Mouse (Mus musculus): ENCODE data around the gene Stra6. TPM values are rescaled to one million over a fixed set of nuclear protein-coding genes. Genes with fewer than 3 reads are reported as not detected.

The Stra6 gene
- polyA plus RNA-seq, 1 experiment from 2014 or later: 10.1 TPM

- DNase-seq: no peak
- peaks cover 23% of the 10 kb centered on the region for H3K4me1 ChIP-seq (ENCODE audit: control insufficient read depth, insufficient read depth, low read length)
- no peak within 1 kb of the TSS for H3K9ac ChIP-seq (replicated peaks; ENCODE audit: low read length)
- no peak within 1 kb of the TSS for H3K27ac ChIP-seq (replicated peaks; ENCODE audit: low read depth, low read length)
- no peak within 1 kb of the TSS for H3K4me2 ChIP-seq (ENCODE audit: low read length)
- ATAC-seq (ENCODE audit: low FRiP score, low TSS enrichment): no peak
- H3K36me3 ChIP-seq (ENCODE audit: control insufficient read depth, insufficient read depth, low read length): no peaks in the 10 kb centered on the region
- no peaks in the 10 kb centered on the region for H3K27me3 ChIP-seq (ENCODE audit: control insufficient read depth, insufficient read depth, low read length)
- WGBS: 29% methylated on average over 2 of the region's 2 CpGs
- no peaks in the 10 kb centered on the region for H3K9me3 ChIP-seq (ENCODE audit: control insufficient read depth, low read length)
- no peak within 1 kb of the TSS for H3K4me3 ChIP-seq (replicated peaks; ENCODE audit: low read depth, low read length)
Measured at GRCm38 (mm10) chr9:58118671-58119070, 55.1 kb downstream of the Stra6 start, which contains the start of gene Ccdc33. Gene Ccdc33 (minus strand): TSS chr9:58118823.

GRCm38 (mm10) chr9:58125085-58125484, 61.5 kb downstream of the Stra6 start:
- H3K27me3 ChIP-seq (ENCODE audit: control insufficient read depth, insufficient read depth, low read length): no peaks in the 10 kb centered on the region
- 61% methylated on average over 3 of the region's 3 CpGs for WGBS
- DNase-seq: no peak

GRCm38 (mm10) chr9:58125811-58126210, 62.2 kb downstream of the Stra6 start:
- ATAC-seq (ENCODE audit: low FRiP score, low TSS enrichment): no peak
- peaks cover 10% of the 10 kb centered on the region for H3K4me1 ChIP-seq (ENCODE audit: control insufficient read depth, insufficient read depth, low read length)
- DNase-seq: no peak
- WGBS: 38% methylated on average over 4 of the region's 4 CpGs
- no peaks in the 10 kb centered on the region for H3K9me3 ChIP-seq (ENCODE audit: control insufficient read depth, low read length)
- H3K4me3 ChIP-seq (replicated peaks; ENCODE audit: low read depth, low read length): no peak overlapping the region
- H3K9ac ChIP-seq (replicated peaks; ENCODE audit: low read length): no peak overlapping the region
- no peak overlapping the region for H3K4me2 ChIP-seq (ENCODE audit: low read length)
- H3K36me3 ChIP-seq (ENCODE audit: control insufficient read depth, insufficient read depth, low read length): no peaks in the 10 kb centered on the region
- H3K27ac ChIP-seq (replicated peaks; ENCODE audit: low read depth, low read length): no peak overlapping the region
- 0 out of 2 replicates have a peak, but pooled peaks cover 3% of the 10 kb centered on the region for H3K27me3 ChIP-seq (ENCODE audit: control insufficient read depth, insufficient read depth, low read length)

More at GRCm38 (mm10) chr9:58125085-58125484, 61.5 kb downstream of the Stra6 start:
- H3K4me2 ChIP-seq (ENCODE audit: low read length): no peak overlapping the region
- no peaks in the 10 kb centered on the region for H3K9me3 ChIP-seq (ENCODE audit: control insufficient read depth, low read length)
- H3K4me3 ChIP-seq (replicated peaks; ENCODE audit: low read depth, low read length): no peak overlapping the region
- peaks cover 10% of the 10 kb centered on the region for H3K4me1 ChIP-seq (ENCODE audit: control insufficient read depth, insufficient read depth, low read length)
- ATAC-seq (ENCODE audit: low FRiP score, low TSS enrichment): no peak
- H3K36me3 ChIP-seq (ENCODE audit: control insufficient read depth, insufficient read depth, low read length): no peaks in the 10 kb centered on the region
- no peak overlapping the region for H3K9ac ChIP-seq (replicated peaks; ENCODE audit: low read length)
- no peak overlapping the region for H3K27ac ChIP-seq (replicated peaks; ENCODE audit: low read depth, low read length)

- no peak overlapping the region for H3K27ac ChIP-seq (replicated peaks; ENCODE audit: low read depth, low read length)
- no peaks in the 10 kb centered on the region for H3K36me3 ChIP-seq (ENCODE audit: control insufficient read depth, insufficient read depth, low read length)
- DNase-seq (peak; percentile 33), ATAC-seq (ENCODE audit: low FRiP score, low TSS enrichment) (no peak)
- H3K4me2 ChIP-seq (ENCODE audit: low read length): no peak overlapping the region
- no peaks in the 10 kb centered on the region for H3K9me3 ChIP-seq (ENCODE audit: control insufficient read depth, low read length)
- no peak overlapping the region for H3K9ac ChIP-seq (replicated peaks; ENCODE audit: low read length)
- H3K4me3 ChIP-seq (replicated peaks; ENCODE audit: low read depth, low read length): no peak overlapping the region
- H3K27me3 ChIP-seq (ENCODE audit: control insufficient read depth, insufficient read depth, low read length): 0 out of 2 replicates have a peak, but pooled peaks cover 3% of the 10 kb centered on the region
- WGBS: 5% methylated on average over 13 of the region's 13 CpGs
- peaks cover 16% of the 10 kb centered on the region for H3K4me1 ChIP-seq (ENCODE audit: control insufficient read depth, insufficient read depth, low read length)
Measured at GRCm38 (mm10) chr9:58128926-58129413, 65.4 kb downstream of the Stra6 start.

- Histone ChIP-seq H3K9me3 (ENCODE audit: control insufficient read depth, low read length) (no peaks in the 10 kb centered on the region), H3K36me3 (ENCODE audit: control insufficient read depth, insufficient read depth, low read length) (no peaks in the 10 kb centered on the region), H3K9ac (replicated peaks; ENCODE audit: low read length) (no peak overlapping the region), H3K4me2 (ENCODE audit: low read length) (no peak overlapping the region), H3K27ac (replicated peaks; ENCODE audit: low read depth, low read length) (no peak overlapping the region), H3K27me3 (ENCODE audit: control insufficient read depth, insufficient read depth, low read length) (0 out of 2 replicates have a peak, but pooled peaks cover 3% of the 10 kb centered on the region), H3K4me1 (ENCODE audit: control insufficient read depth, insufficient read depth, low read length) (peaks cover 18% of the 10 kb centered on the region), H3K4me3 (replicated peaks; ENCODE audit: low read depth, low read length) (no peak overlapping the region)
- DNase-seq (no peak), ATAC-seq (ENCODE audit: low FRiP score, low TSS enrichment) (no peak)
- 16% methylated on average over 8 of the region's 8 CpGs for WGBS
Measured at GRCm38 (mm10) chr9:58129508-58129907, 65.9 kb downstream of the Stra6 start.

- Histone ChIP-seq H3K9ac (replicated peaks; ENCODE audit: low read length) (no peak overlapping the region), H3K4me1 (ENCODE audit: control insufficient read depth, insufficient read depth, low read length) (peaks cover 23% of the 10 kb centered on the region), H3K27me3 (ENCODE audit: control insufficient read depth, insufficient read depth, low read length) (0 out of 2 replicates have a peak, but pooled peaks cover 3% of the 10 kb centered on the region), H3K4me3 (replicated peaks; ENCODE audit: low read depth, low read length) (no peak overlapping the region), H3K36me3 (ENCODE audit: control insufficient read depth, insufficient read depth, low read length) (no peaks in the 10 kb centered on the region), H3K27ac (replicated peaks; ENCODE audit: low read depth, low read length) (no peak overlapping the region), H3K9me3 (ENCODE audit: control insufficient read depth, low read length) (no peaks in the 10 kb centered on the region), H3K4me2 (ENCODE audit: low read length) (no peak overlapping the region)
- no peak for DNase-seq
- ATAC-seq (ENCODE audit: low FRiP score, low TSS enrichment): no peak
- 44% methylated on average over 3 of the region's 3 CpGs for WGBS
Measured at GRCm38 (mm10) chr9:58130909-58131308, 67.3 kb downstream of the Stra6 start.

GRCm38 (mm10) chr9:58131735-58132134, 68.1 kb downstream of the Stra6 start:
- Histone ChIP-seq H3K27ac (replicated peaks; ENCODE audit: low read depth, low read length) (no peak overlapping the region), H3K9ac (replicated peaks; ENCODE audit: low read length) (no peak overlapping the region), H3K9me3 (ENCODE audit: control insufficient read depth, low read length) (no peaks in the 10 kb centered on the region), H3K36me3 (ENCODE audit: control insufficient read depth, insufficient read depth, low read length) (no peaks in the 10 kb centered on the region), H3K27me3 (ENCODE audit: control insufficient read depth, insufficient read depth, low read length) (0 out of 2 replicates have a peak, but pooled peaks cover 3% of the 10 kb centered on the region), H3K4me1 (ENCODE audit: control insufficient read depth, insufficient read depth, low read length) (peaks cover 23% of the 10 kb centered on the region), H3K4me2 (ENCODE audit: low read length) (no peak overlapping the region), H3K4me3 (replicated peaks; ENCODE audit: low read depth, low read length) (no peak overlapping the region)
- no peak for ATAC-seq (ENCODE audit: low FRiP score, low TSS enrichment)
- 67% methylated on average over 7 of the region's 7 CpGs for WGBS
- DNase-seq: no peak

- Histone ChIP-seq H3K36me3 (ENCODE audit: control insufficient read depth, insufficient read depth, low read length) (no peaks in the 10 kb centered on the region), H3K27ac (replicated peaks; ENCODE audit: low read depth, low read length) (no peak overlapping the region), H3K4me1 (ENCODE audit: control insufficient read depth, insufficient read depth, low read length) (peaks cover 16% of the 10 kb centered on the region), H3K27me3 (ENCODE audit: control insufficient read depth, insufficient read depth, low read length) (0 out of 2 replicates have a peak, but pooled peaks cover 3% of the 10 kb centered on the region), H3K4me3 (replicated peaks; ENCODE audit: low read depth, low read length) (no peak overlapping the region), H3K9me3 (ENCODE audit: control insufficient read depth, low read length) (no peaks in the 10 kb centered on the region), H3K9ac (replicated peaks; ENCODE audit: low read length) (no peak overlapping the region), H3K4me2 (ENCODE audit: low read length) (no peak overlapping the region)
- 15% methylated on average over 14 of the region's 17 CpGs for WGBS
- peak; percentile 57 for DNase-seq
- ATAC-seq (ENCODE audit: low FRiP score, low TSS enrichment): peak; percentile 37; the same call in 1 of the 2 replicates
Measured at GRCm38 (mm10) chr9:58133893-58134884, 70.6 kb downstream of the Stra6 start.

All from midbrain, embryonic 14.5 days (tissue).